Mouse (Mus musculus) forebrain, embryonic 12.5 days (tissue): ENCODE measurements around the gene Mllt6. TPM values are rescaled to one million over a fixed set of nuclear protein-coding genes. Genes with fewer than 3 reads are reported as not detected.
A peak's percentile ranks its signal among the peaks of the same experiment; 100 is the strongest.
"Not testable (repeated sequence)": the region's sequence is repeated elsewhere in the genome, so short reads cannot be mapped to it uniquely, and the experiment has no call there.

Source experiments
- ATAC-seq: fragments of 200-750 bp; cut with Nextera tagmentation; 2 replicates; pipeline ENCODE4 v1.8.0; 2017; ENCODE audit warnings: moderate TSS enrichment; ENCODE audit not compliant: low FRiP score
- H3K27ac ChIP-seq: fragments of 300-500 bp; sonication (generic); 2 replicates; pipeline ENCODE4 v1.5.1; 2016; ENCODE audit warnings: mild to moderate bottlenecking
- H3K27me3 ChIP-seq: fragments of 300-500 bp; sonication (generic); 2 replicates; pipeline ENCODE4 v1.6.1; 2016; ENCODE audit warnings: mild to moderate bottlenecking
- H3K36me3 ChIP-seq: fragments of 300-500 bp; sonication (generic); replicated peaks from 2 replicates; pipeline ENCODE4 v1.6.1; 2016; ENCODE audit warnings: mild to moderate bottlenecking
- H3K4me1 ChIP-seq: fragments of 300-500 bp; sonication (generic); 2 replicates; pipeline ENCODE4 v1.6.1; 2016
- H3K4me2 ChIP-seq: fragments of 300-500 bp; sonication (generic); 2 replicates; pipeline ENCODE4 v1.6.1; 2016; ENCODE audit warnings: mild to moderate bottlenecking, moderate library complexity
- H3K4me3 ChIP-seq: fragments of 300-500 bp; sonication (generic); replicated peaks from 2 replicates; pipeline ENCODE4 v1.5.1; 2016; ENCODE audit warnings: mild to moderate bottlenecking
- H3K9ac ChIP-seq: fragments of 300-500 bp; sonication (generic); 2 replicates; pipeline ENCODE4 v1.6.1; 2016; ENCODE audit warnings: mild to moderate bottlenecking
- H3K9me3 ChIP-seq: fragments of 300-500 bp; sonication (generic); 2 replicates; pipeline ENCODE4 v1.6.1; 2016
- WGBS: fragments of 180-500 bp; shearing (Covaris S2); methylation state at CpG from one replicate; pipeline ENCODE4 v1.1.7; 2016; 5-methylcytosine and 5-hydroxymethylcytosine counted together
- polyA plus RNA-seq: library from polyadenylated mRNA; unstranded; fragments of >200 nt; fragmentation: Nextera tagmentation; extraction: Ambion mirVana; gene quantifications from 2 replicates; pipeline ENCODE4 v1.2.1, GENCODE M21; 2016

Mllt6 gene
- polyA plus RNA-seq, 1 experiment from 2014 or later, result 3.7 TPM

DNA sequence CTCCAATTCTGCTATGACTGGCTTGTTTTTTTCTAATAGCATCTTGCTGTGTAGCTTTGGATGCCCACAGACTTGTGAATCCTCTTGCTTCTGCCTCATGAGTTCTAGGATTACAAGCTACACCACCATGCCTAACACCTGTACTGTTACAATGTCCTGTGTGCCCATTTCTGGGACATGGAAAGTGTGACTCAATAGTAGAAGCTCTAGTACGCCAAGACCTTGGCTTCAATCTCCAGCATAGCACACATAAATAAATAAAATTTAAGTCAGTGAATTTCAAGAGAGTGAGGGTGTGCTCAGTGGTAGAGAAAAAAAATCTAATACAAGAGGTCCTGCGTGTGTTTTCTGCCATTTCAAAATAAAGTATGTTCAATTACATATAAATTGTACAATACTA, 9.0 kb upstream of the Mllt6 start:
- H3K36me3 ChIP-seq, result no peaks in the 10 kb centered on the region
- no peak overlapping the region for H3K9ac ChIP-seq
- peaks cover 9% of the 10 kb centered on the region for H3K4me1 ChIP-seq
- no peaks in the 10 kb centered on the region for H3K9me3 ChIP-seq
- H3K27me3 ChIP-seq, result peaks cover 6% of the 10 kb centered on the region; the same call in 1 of the 2 replicates
- H3K27ac ChIP-seq, result no peak overlapping the region
- 93% methylated on average over 2 of the region's 2 CpGs for WGBS
- no peak overlapping the region for H3K4me3 ChIP-seq
- no peak for ATAC-seq
- no peak overlapping the region for H3K4me2 ChIP-seq

GRCm38 (mm10) chr11:97656269-97656971, 6.8 kb upstream of the Mllt6 start:
- Histone ChIP-seq H3K4me1 (peaks cover 20% of the 10 kb centered on the region), H3K27me3 (peaks cover 16% of the 10 kb centered on the region), H3K27ac (no peak overlapping the region), H3K36me3 (no peaks in the 10 kb centered on the region), H3K4me2 (no peak overlapping the region), H3K9ac (no peak overlapping the region), H3K4me3 (no peak overlapping the region), H3K9me3 (no peaks in the 10 kb centered on the region)
- no peak for ATAC-seq
- WGBS, result 74% methylated on average over 14 of the region's 14 CpGs

GRCm38 (mm10) chr11:97657184-97657945, 5.8 kb upstream of the Mllt6 start:
- Histone ChIP-seq H3K36me3 (no peaks in the 10 kb centered on the region), H3K27ac (no peak overlapping the region), H3K4me1 (peaks cover 30% of the 10 kb centered on the region), H3K27me3 (peaks cover 26% of the 10 kb centered on the region), H3K4me3 (no peak overlapping the region), H3K9me3 (no peaks in the 10 kb centered on the region), H3K4me2 (no peak overlapping the region), H3K9ac (no peak overlapping the region; the same call in 1 of the 2 replicates)
- 66% methylated on average over 5 of the region's 6 CpGs for WGBS
- no peak for ATAC-seq

DNA sequence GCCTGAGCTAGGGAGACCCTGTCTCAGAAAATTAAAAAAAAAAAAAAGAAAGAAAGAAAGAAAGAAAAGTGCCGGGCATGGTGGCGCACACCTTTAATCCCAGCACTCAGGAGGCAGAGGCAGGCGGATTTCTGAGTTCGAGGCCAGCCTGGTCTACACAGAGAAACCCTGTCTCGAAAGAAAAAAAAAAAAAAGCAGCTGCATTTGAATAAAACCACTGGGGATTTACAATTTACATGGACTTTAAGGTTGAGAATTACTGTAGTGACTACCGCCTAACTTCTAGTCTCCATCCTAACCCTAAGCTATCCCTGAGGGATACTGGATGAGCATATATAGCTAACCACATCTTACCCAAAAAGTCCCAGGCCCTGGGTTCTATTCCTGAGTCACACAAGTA, 5.2 kb upstream of the Mllt6 start:
- not testable (repeated sequence) for H3K9ac ChIP-seq, H3K4me3 ChIP-seq, ATAC-seq, H3K27ac ChIP-seq, H3K4me2 ChIP-seq, H3K36me3 ChIP-seq, H3K9me3 ChIP-seq
- Histone ChIP-seq H3K27me3 (peaks cover 29% of the 10 kb centered on the region), H3K4me1 (peaks cover 34% of the 10 kb centered on the region)
- WGBS, result 83% methylated on average over 6 of the region's 6 CpGs

GRCm38 (mm10) chr11:97658751-97659266, 4.4 kb upstream of the Mllt6 start:
- 80% methylated on average over 11 of the region's 11 CpGs for WGBS
- peaks cover 34% of the 10 kb centered on the region for H3K4me1 ChIP-seq
- peaks cover 29% of the 10 kb centered on the region for H3K27me3 ChIP-seq
- no peak overlapping the region; the same call in 1 of the 2 replicates for H3K9ac ChIP-seq
- H3K36me3 ChIP-seq, result no peaks in the 10 kb centered on the region
- no peaks in the 10 kb centered on the region for H3K9me3 ChIP-seq
- H3K4me2 ChIP-seq, result peak overlapping the region; percentile 89; the same call in 1 of the 2 replicates
- no peak overlapping the region for H3K27ac ChIP-seq
- ATAC-seq, result no peak
- no peak overlapping the region; the same call in 1 of the 2 replicates for H3K4me3 ChIP-seq

DNA sequence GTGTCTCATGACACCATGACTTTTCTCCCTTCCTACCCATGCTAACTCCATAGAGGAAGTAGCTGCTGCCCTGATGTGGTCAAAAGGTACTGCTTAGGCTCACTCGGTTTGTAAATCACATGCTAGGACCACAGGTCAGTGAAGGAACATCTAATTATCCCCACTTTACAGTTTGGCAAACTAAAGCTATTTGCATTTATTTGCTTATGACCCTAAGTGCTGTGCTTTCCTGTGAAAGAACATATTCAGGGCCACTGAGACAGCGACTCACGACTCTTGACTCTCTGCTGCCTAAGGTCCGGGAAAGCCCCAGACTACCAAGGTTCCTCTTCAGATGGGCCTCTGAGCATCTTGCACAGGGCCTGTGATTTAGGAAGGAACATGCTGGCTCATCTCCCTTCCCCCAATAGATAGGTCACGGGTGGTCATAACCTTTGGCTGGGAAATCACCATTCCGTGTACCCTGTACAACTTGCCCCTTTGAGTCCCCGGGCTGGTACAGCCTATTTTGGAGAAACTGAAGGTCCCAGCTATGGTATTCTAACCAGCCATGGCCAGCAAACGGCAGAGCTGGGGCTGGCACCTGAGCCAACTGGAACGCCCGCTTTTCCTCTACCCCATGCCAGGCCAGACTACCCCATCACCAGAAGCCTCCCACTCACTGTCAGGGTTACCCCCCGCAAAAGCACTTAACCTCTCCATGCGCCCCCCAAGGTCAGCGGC, 3.8 kb upstream of the Mllt6 start:
- Histone ChIP-seq H3K4me2 (peak overlapping the region; percentile 89), H3K4me3 (peak overlapping the region; percentile 73), H3K27me3 (peaks cover 29% of the 10 kb centered on the region), H3K4me1 (peaks cover 40% of the 10 kb centered on the region), H3K27ac (peak overlapping the region; percentile 68; the same call in 1 of the 2 replicates), H3K9me3 (no peaks in the 10 kb centered on the region), H3K9ac (peak overlapping the region; percentile 89), H3K36me3 (no peaks in the 10 kb centered on the region)
- no peak for ATAC-seq
- 10% methylated on average over 13 of the region's 13 CpGs for WGBS

DNA sequence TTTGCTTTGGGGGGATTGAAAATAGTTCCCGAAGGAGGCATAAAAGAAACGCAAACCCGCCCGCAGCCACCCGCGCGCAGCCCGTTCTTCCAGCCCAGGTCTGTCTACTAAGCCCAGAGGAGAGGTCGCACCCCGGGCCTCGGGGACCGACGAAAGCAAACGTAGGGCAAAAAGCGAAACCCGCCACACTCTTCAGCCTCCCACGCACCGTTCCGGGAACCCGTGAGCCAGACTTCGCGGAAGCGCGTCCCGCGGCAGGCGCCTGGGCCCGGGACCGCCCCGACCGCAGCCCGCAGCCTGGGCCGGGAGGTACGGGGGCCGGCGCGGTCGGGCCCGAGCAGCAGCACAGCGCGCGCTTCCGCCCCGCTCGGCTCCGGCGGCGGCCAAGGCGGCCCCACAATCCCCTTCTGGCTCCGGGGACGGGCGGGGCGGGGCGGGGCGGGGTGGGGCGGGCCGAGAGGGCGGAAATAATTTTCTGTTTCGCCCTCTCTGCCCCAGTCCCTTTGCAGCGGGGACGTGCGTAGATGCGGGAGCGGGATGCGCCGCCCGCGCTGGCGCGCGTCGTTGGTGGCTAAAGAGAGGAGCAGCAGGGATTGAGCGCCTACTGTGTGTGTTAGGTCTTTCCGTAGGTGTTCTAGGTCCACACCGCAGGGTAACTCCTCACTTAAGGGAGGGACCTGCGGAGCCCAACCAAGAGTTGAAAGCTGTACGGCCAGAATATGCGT, 3.1 kb upstream of the Mllt6 start:
- peak; percentile 83 for ATAC-seq
- Histone ChIP-seq H3K27me3 (peaks cover 29% of the 10 kb centered on the region), H3K4me2 (peak overlapping the region; percentile 89), H3K9ac (peak overlapping the region; percentile 89), H3K27ac (peak overlapping the region; percentile 68), H3K4me3 (peak overlapping the region; percentile 73), H3K9me3 (no peaks in the 10 kb centered on the region), H3K36me3 (no peaks in the 10 kb centered on the region), H3K4me1 (peaks cover 47% of the 10 kb centered on the region)
- under 1% methylated on average over 63 of the region's 78 CpGs for WGBS

DNA sequence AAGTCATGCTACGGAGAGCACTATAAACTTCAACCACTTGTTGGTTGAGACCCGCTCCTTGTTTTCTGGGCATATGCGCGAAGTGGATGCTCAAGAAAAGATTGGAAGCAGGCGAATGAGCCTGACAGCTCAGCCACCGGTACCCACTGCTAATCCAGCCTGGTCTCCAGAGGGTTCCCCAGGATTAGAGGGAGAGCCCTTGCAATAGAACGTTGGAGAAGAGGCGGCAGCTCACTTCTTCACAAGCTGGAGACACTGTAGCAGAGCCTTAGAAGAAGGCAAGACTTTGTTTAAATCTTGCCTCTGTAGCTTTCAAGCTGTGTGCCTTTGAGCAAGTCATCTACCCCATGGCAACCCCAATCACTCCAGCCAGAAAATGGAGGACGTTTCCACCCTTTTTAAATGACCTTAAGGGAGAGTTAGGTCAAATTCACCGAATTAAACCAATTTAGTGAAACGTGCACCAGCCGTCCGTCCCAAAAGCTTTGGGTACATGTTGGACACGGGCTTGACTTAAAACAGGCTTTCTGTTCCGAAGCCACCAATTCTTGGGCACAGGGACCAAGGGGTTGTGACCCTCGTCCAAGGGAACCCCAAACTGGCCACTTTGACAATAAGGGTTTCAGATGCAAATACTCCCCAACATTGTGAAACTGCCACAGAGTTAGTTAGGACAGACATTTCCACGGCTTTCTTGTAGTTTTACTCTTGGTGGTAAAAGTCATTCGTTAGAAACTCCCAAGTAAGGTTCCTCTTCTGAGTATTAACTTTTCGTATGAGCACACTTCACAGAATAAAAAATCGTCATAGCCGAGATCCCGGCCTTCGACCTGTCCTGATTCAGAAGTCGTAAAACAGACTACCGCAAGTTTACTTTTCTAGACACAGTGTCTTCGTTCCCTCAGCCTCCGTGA, 2.2 kb upstream of the Mllt6 start:
- ATAC-seq, result no peak
- H3K4me2 ChIP-seq, result peak overlapping the region; percentile 89
- H3K9me3 ChIP-seq, result no peaks in the 10 kb centered on the region
- peaks cover 29% of the 10 kb centered on the region for H3K27me3 ChIP-seq
- H3K36me3 ChIP-seq, result peaks cover 8% of the 10 kb centered on the region
- peak overlapping the region; percentile 95 for H3K4me3 ChIP-seq
- WGBS, result 3% methylated on average over 27 of the region's 27 CpGs
- H3K4me1 ChIP-seq, result peaks cover 52% of the 10 kb centered on the region
- peak overlapping the region; percentile 89 for H3K9ac ChIP-seq
- peak overlapping the region; percentile 68; the same call in 1 of the 2 replicates for H3K27ac ChIP-seq

DNA sequence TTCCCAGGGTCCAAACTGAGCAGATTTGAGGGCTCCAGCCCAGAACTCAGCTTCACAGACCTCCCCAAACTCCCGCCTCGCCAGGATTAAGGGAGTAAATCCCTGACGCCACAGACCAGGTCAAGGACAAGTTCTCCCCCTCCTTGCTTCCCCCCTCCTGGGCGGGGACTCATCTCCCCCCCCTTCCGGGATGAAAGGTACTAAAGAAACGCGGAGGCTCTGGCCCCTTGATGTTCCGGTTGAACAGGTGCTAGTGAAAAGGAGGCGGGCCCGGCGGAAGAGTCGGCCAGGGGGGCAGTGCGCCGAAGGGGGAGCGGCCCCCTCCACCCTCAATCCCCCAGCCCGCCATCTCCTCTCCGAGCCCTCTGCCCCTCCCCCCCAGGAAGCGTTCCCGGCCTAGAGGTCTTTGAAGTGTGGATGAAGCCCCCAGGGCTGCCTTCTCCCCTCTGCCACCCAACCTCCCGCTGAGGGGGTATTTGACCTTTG, 1.5 kb upstream of the Mllt6 start:
- no peak for ATAC-seq
- Histone ChIP-seq H3K27ac (no peak overlapping the region), H3K4me1 (peaks cover 52% of the 10 kb centered on the region)

GRCm38 (mm10) chr11:97662207-97662892, 864 bp upstream of the Mllt6 start:
- no peak for ATAC-seq
- H3K9me3 ChIP-seq, result no peaks in the 10 kb centered on the region
- H3K4me3 ChIP-seq, result peak overlapping the region; percentile 95
- WGBS, result 2% methylated on average over 21 of the region's 21 CpGs
- H3K27ac ChIP-seq, result peak overlapping the region; percentile 90; the same call in 1 of the 2 replicates
- peaks cover 29% of the 10 kb centered on the region for H3K27me3 ChIP-seq
- H3K4me1 ChIP-seq, result peaks cover 52% of the 10 kb centered on the region
- peaks cover 21% of the 10 kb centered on the region for H3K36me3 ChIP-seq
- H3K4me2 ChIP-seq, result peak overlapping the region; percentile 89
- H3K9ac ChIP-seq, result peak overlapping the region; percentile 38; the same call in 1 of the 2 replicates

More for the DNA sequence above, 1.5 kb upstream of the Mllt6 start:
- Histone ChIP-seq H3K4me3 (peak overlapping the region; percentile 95), H3K36me3 (peaks cover 14% of the 10 kb centered on the region), H3K4me2 (peak overlapping the region; percentile 89), H3K9ac (peak overlapping the region; percentile 38; the same call in 1 of the 2 replicates), H3K9me3 (no peaks in the 10 kb centered on the region), H3K27me3 (peaks cover 29% of the 10 kb centered on the region)
- WGBS, result under 1% methylated on average over 19 of the region's 20 CpGs
